Mouse (Mus musculus) right cerebral cortex, postnatal 4 days (tissue): ENCODE data around the gene Samsn1.

Source experiments
- DNase-seq: peaks from one replicate; pipeline ENCODE4 v3.0.0-alpha.2; 2022

The Samsn1 gene

GRCm38 (mm10) chr16:75930222-75930553, 91.9 kb downstream of the Samsn1 start:
- no peak for DNase-seq

GRCm38 (mm10) chr16:75929536-75930221, 92.4 kb downstream of the Samsn1 start:
- no peak for DNase-seq

GRCm38 (mm10) chr16:75926511-75926910, 95.6 kb downstream of the Samsn1 start:
- no peak for DNase-seq

- no peak for DNase-seq
These were observed 101.2 kb downstream of the Samsn1 start for GRCm38 (mm10) chr16:75920870-75921269.

- no peak for DNase-seq
These were observed 102.8 kb downstream of the Samsn1 start for GRCm38 (mm10) chr16:75919298-75919697.

GRCm38 (mm10) chr16:75917712-75918111, 104.4 kb downstream of the Samsn1 start:
- no peak for DNase-seq

GRCm38 (mm10) chr16:75912051-75912450, 110.0 kb downstream of the Samsn1 start:
- no peak for DNase-seq

- no peak for DNase-seq
These were observed 113.2 kb downstream of the Samsn1 start for GRCm38 (mm10) chr16:75908635-75909494.

GRCm38 (mm10) chr16:75906790-75907189, 115.3 kb downstream of the Samsn1 start:
- no peak for DNase-seq

GRCm38 (mm10) chr16:75906260-75906659, 115.8 kb downstream of the Samsn1 start:
- no peak for DNase-seq

GRCm38 (mm10) chr16:75905324-75905723, 116.8 kb downstream of the Samsn1 start:
- no peak for DNase-seq

GRCm38 (mm10) chr16:75904072-75904471, 118.0 kb downstream of the Samsn1 start:
- DNase-seq = no peak

GRCm38 (mm10) chr16:75903028-75903427, 119.1 kb downstream of the Samsn1 start:
- DNase-seq = no peak

GRCm38 (mm10) chr16:75899885-75900620, 122.0 kb downstream of the Samsn1 start:
- DNase-seq = no peak

- DNase-seq = no peak
These were observed 124.2 kb downstream of the Samsn1 start for GRCm38 (mm10) chr16:75897828-75898367.

- no peak for DNase-seq
These were observed 127.7 kb downstream of the Samsn1 start for GRCm38 (mm10) chr16:75894263-75894901.

GRCm38 (mm10) chr16:75893470-75893869, 128.6 kb downstream of the Samsn1 start:
- no peak for DNase-seq

- no peak for DNase-seq
These were observed 132.9 kb downstream of the Samsn1 start for GRCm38 (mm10) chr16:75889081-75889646.

GRCm38 (mm10) chr16:75887203-75887602, 134.9 kb downstream of the Samsn1 start:
- no peak for DNase-seq

GRCm38 (mm10) chr16:75878885-75879284, 143.2 kb downstream of the Samsn1 start:
- DNase-seq = no peak

- DNase-seq = no peak
These were observed 144.9 kb downstream of the Samsn1 start for GRCm38 (mm10) chr16:75877170-75877569.

GRCm38 (mm10) chr16:75875896-75876295, 146.2 kb downstream of the Samsn1 start:
- no peak for DNase-seq
